Mouse (Mus musculus): ENCODE measurements at regions not wholly inside any gene's neighbourhood (a gene's known extent, or its start where the extent isn't known, plus 50 kb on each side); places are given as distances from the start of the nearest gene placed in this dataset.

DNA sequence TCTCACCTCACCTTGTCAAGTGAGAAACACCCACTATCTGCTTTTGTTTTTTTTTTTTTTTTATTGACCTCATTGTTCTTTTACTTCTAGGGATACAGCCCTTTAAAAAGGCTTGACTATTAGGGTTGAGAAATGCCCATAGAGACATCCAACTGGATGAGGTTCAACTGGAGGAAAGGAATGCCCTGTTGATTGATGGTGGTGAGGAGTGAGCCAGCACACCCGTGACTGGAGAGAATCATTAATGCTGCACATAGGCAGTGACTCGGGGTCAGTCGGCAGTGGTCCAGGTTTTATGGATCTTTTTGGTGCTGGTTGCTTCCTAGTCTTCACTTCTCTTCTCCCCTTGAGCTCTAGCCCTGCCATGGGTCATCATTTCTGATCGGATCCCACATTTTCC lies 82.9 kb upstream of the Cryz start:
- DNase-seq (ENCODE audit: low spot score) = no peak

DNA sequence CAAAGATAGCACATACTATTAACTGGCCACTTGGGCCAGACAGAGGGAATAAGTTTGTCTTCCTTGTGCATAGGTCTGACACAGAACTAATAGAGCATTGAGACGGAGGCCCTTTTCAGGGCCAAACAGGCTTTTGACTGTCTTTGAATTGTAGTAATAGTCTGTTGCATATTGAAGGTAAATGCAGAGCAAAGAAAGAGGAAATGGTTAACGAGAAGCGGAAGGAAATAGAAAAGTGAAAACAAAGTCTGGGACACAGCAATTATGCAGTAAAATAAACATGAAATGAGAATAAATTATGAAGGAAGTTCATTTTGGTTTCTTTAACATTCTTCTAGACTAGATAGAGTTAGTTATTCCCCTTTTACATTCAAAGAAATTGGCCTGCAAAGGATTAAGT lies 86.4 kb upstream of the Cryz start:
- no peak for DNase-seq (ENCODE audit: low spot score)

DNA sequence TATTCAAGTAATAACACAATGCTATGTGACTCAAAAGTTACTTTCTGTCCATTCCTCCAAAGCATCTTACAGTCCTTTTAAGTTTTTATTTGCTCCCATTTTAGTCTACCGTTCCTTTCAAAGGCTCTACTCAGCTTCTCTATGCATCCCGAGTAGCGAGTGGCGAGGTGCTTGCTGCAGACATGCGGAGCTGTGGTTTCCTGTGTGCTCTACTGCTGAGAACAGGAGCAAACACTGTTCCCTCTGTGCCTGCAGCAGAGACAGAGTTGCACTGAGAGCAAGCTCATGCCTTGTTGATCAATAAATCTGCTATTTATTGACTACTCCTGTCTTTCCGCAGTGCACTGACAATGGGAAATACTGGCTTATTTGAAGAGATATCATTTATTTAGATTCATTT lies 87.1 kb upstream of the Cryz start:
- no peak for DNase-seq (ENCODE audit: low spot score)

DNA sequence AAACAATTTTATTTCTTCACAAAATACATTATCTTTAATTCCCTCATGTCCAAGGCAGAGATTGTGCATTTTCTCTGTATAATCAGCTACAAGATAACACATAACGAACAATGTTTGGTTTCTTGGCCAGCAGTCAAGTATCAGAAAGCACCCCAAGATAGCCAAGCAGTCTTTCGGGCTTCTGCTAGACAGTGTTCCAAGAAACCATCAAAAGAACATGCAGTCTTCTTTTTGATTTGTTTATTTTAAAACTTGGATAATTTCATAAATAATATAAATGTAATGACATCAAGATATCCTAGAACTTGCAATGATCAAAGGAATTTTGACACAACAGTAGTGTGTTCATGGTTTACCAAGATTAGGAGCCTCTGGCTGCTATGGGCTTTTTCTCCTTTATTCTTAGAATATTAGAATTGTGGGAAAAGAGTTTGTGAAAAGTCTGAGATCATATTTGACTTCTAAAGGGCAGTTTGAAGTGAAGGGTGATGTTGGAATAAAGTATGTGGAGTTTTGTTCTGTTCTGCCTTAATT lies 103.1 kb upstream of the Cryz start:
- no peak for DNase-seq (ENCODE audit: low spot score)

DNA sequence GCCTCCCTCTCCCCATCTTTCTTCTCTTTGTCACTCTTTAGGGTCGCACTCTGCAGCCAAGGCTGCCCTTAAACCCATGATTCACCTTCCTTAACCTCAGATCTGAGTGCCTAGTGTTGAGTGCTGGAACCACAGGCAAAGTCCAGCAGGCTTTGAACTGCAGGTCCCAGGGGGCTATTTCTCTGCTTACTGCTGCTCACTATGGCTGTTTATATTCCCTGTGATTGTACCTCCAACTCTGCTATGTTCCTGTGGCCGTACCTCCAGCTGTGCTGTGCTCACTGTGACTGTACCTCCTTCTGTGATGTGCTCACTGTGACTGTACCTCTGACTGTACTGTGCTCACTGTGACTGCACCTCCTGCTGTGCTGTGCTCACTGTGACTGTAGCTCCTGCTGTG lies 124.1 kb upstream of the Cryz start:
- DNase-seq (ENCODE audit: low spot score) = no peak

DNA sequence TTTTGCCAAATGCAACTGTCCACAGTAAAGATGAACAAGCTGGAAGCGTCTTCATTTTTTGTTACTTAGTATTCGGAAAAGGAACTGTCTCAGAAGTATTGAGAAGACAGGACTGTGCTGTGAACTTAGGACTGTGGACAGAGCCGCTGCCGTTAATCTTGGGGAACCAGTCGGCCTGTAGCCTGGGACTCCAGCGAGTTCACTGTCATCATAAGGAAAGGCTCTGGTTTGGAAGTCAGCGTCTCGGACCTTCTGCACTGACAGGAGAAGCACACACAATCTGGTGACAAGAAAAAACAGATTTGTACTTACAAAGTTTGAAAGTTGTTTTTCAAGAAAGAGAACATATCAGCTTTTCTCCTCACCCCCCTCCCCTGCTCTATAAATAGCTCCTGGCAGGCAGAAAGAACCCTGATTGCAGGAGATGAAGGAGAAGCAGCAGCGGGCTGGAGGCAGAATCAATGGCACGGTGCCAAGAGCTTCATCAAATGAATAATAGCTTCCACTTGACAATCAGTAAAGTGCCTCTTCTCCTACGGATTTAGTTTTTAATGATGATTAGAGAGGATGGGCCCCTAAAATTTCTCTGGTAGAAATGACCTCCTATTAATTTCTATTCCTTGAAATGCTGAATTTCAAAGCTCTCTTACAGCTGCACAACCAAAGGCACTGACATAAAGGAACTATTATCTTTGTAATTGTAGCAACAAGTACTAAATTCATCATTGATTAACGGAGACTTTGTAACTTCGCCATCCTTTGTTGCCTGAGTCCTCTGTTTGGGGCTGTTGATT lies 128.7 kb upstream of the Cryz start:
- DNase-seq (ENCODE audit: low spot score) = peak; percentile 19

DNA sequence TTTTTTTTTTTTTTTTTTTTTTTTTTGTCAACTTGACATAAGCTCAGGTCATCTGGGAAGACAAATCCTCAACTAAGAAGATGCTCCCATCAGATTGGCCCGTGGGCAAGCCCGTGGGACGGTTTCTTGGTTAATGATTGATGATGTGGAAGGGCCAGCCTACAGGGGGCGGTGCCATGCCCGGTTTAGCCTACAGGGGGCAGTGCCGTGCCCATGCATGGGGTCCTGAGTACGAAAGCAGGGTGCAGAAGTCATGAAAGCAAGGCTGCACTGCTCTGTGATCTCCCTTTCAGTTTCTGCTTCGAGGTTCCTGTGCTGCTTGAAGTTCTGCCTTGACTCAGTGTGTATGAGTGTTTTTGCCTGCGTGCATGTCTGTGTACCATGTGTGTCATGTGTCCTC lies 127.7 kb upstream of the Lhx8 start:
- DNase-seq (ENCODE audit: low spot score) = no peak

DNA sequence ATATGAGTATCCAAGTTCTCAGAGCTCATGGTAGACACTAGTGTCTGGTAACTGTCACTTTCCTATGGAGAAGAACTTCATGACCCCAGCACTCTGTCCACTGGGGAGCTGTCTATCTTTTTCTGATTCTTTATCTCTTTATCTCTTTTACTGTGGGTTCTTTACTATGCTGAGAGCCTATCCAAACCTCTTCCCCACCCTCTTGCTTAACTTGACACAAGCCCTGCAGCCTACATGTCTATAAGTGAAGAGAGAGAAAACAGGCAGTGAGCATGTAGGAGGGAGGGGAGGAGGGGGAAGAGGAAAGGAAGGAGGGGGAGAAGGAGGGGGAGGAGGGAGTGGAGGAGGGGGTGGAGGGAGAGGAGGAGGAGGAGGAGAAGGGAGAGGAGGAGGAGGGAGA lies 122.6 kb upstream of the Lhx8 start:
- DNase-seq (ENCODE audit: low spot score) = no peak

DNA sequence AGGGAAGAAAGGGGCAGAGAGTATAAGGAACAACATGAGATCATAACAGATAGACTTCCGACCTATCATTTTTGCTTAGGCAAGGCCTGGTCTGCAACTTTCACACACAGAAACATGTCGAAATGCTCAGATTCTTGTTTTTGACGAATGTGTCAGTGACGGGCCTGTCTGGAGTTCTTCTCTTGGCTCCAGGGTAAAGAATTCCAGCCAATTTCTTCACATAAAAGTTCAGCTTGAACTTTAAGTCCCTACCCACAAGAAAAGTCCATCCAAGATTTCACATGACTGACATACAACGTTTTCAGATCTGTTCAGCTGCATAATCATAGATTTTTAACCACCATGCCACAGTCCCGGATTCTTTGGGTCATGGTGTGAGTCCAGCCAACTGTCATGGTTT lies 122.1 kb upstream of the Lhx8 start:
- DNase-seq (ENCODE audit: low spot score) = no peak

DNA sequence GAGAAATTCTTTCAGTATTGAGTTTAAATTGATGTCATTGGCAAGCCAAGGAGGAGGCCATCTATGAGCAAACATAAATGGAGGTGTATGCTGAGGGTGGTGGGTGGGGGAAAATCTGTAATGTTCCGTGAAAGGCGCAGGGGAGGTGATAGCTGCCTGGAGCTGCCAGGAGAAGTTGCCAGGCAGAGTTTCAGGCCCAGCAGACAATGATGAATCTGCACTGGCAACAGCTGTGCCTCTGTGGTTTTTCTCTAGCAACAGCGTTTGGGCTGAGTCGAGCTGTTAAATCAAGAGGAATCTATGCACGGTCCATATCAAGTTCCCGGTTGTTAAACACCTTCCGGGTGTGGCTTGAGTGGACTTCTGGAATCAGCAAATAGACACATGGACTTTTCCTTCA lies 120.7 kb upstream of the Lhx8 start:
- no peak for DNase-seq (ENCODE audit: low spot score)

DNA sequence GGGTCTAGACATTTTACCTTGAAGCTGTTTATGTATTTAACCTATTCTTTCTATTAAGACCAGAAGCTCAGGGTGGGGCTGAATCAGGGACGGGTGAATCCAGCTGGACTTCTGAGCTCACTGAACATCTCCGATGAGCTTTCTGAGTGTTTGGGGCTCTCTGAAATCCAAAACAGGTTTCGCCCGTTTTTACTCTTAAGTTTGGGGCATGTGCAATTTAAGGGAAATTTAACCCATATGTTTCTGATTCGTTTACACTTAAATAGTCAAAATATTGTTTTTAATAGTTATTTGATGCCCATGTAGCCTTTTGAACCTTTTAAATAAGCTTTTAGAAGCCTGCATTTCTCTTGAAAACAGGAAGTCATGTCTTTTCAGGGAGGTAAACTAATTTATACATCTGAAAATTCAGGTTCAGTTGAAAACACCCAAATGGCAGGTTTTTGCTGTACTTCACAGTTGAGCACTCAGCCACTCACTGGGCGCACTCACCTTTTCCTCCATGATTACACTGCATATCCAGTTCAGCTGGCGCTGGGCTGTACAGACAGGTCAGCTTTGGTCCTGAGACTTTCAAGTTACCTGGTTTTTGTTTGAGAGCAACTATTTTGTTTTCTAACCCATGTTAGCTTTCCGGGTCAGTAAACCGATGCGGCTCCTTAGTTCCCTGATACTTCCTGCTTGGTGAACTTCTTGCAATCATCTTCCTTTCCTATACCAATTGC lies 113.1 kb upstream of the Lhx8 start:
- no peak for DNase-seq (ENCODE audit: low spot score)

DNA sequence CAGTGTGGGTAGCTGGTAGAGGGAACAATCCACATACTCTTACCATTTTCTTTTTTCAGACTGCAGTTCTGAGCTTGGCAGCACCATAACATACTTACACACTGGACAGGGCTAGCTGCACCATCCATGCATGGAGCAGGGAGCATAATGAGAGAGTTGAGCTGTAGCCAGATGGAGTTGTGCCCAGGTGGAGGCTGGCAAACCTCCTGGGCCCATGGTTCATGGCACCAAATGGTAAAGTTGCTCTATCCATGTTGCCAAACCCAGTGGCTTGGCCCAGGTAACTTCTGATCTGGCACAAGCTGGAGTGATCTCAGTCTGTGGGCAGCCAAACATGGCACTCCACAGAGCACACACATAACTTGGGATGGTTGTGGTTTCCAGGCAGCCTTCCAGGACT lies 111.0 kb upstream of the Lhx8 start:
- no peak for DNase-seq (ENCODE audit: low spot score)

DNA sequence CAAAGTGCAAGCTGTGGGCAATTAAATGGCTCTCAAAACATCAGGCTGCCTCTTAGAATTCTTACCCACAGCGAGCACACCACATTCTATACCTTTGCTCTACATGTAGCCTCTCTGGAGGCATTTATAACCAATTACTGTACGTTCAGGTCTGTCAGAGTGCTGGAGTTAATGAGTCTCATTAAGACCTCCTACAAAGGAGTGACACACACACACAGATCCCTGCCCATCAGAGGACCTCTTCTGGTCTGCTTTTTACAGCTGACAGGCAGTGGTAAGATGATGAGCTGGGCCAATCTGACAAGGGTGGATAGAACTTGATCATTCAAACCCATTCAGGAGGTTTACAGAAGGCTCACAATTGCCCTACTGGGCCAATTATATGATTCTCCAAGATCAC lies 110.4 kb upstream of the Lhx8 start:
- no peak for DNase-seq (ENCODE audit: low spot score)

DNA sequence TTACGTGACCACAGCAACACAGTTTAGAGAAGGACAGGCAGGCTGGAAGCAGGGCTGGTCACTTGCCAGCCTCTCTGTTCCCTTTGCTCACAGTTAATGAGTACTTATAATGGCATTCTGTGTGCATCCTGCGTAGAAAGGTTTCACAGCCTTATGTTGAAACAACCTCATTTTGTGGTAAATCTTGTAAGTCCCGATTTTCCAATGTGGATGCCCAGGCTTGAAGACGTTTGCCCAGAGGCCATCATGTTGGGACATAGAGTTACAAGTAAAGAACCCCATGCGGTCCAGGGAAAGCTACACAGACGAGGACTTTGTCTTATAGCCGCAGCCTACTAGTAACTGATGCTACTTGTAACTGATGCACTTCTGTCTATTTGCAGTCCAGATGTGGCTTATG lies 100.4 kb upstream of the Lhx8 start:
- DNase-seq (ENCODE audit: low spot score) = no peak

DNA sequence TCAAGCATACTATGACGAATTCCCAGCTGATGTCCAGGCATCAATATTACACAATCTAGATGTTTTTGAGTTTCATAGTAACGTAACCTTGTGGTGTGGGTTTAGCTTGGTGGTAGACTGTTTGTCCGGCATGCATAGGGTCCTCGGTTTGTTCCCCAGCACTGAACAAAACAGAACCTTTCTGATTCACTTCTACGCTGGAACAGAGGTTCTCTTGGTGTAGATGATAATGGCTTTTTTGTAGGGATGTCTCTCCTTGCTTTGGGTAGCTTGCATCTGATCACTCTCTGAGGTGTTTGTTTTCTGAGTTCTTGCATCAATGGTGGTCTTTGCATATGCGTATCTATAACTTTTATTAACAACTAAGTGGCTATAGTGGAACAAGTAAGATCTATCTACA lies 99.2 kb upstream of the Lhx8 start:
- DNase-seq (ENCODE audit: low spot score) = no peak

DNA sequence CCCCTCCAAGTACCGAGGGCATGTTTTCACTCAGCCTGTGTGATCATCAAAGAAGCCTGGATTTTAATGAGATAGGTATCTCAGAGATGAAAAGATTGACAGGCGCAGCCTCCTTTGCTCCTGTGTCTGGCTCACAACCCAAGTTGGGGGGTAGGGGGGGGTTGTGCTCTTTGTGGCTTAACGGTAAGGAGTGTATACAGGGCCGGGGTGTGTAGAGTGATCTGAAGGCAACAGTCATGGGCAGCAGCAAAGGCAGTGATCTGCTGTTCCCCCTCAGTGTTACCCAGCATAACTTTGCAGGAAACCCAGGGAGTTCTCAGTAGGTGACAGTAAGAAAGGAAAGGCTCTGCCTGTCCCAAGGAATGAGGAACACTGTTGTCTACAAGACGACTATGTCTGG lies 94.1 kb upstream of the Lhx8 start:
- DNase-seq (ENCODE audit: low spot score) = no peak

DNA sequence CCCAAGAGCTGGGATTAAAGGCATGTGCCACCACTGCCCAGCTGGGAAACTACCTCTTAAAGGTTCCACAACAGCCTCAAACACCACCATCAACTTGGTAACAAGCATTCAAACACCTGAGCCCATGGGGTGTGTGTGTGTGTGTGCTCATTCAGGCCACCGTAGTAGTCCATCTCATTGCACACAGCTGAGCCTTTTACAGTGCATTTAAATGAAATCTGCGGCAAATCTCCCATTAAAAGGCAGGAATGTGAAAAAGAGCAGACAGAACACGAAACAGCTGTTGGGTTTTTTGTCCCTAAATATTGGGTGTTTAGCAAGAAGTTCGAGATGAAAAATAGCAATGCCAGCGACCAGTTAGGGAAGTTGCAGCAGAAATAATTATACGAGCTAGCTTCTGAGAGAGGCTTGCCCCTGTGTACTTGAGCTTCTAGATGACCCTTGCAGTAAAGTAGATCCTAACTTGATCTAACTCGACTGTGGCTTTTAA lies 91.0 kb upstream of the Lhx8 start:
- no peak for DNase-seq (ENCODE audit: low spot score)

DNA sequence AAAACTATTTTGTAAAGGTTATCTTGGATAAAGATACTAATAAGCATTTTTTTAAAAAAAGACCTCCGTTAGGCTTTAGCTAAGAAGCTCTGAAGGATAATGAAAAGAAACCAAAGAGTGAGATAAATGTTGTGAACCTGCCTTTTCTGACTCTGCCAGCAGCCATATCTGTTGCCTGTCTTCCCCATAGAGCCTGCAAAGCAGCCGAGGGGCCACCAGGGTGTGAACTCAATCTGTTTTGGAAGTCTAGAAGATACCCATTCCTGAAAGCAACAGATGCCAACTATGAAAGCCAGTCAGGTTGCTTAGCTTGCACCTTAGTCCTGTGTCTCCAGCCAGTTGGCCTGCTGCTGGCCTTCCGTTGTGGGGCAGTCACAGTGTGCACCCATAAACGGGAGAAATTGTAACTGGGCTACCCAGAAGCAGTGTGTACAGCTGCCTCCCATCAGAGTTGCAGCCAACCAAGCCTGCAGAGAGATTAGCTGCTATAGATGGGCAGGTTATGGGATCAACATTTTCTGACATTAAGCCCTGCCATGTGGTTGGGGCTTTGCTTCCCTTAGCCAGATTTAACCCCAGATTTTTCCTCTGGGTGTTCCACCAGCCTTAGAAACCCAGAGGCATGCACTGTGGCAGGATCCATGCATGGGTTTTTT lies 87.8 kb upstream of the Lhx8 start:
- no peak for DNase-seq (ENCODE audit: low spot score)

DNA sequence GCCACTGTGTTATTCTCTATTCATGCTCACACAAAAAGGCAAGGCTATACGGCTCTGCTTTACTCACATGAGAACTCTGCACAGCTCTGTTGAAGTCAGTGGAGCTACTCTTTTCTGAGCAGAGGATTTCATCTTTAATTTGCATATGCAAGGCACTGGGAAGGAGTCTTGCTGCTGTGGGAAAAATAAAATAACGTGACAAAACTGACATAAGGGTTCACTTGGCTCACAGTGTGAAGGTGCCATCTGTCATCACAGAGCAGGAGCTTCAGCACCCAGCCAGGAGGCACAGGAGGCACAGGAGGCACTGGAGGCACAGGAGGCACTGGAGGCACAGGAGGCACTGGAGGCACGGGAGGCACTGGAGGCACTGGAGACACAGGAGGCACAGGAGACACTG lies 83.9 kb upstream of the Lhx8 start:
- DNase-seq (ENCODE audit: low spot score) = no peak

DNA sequence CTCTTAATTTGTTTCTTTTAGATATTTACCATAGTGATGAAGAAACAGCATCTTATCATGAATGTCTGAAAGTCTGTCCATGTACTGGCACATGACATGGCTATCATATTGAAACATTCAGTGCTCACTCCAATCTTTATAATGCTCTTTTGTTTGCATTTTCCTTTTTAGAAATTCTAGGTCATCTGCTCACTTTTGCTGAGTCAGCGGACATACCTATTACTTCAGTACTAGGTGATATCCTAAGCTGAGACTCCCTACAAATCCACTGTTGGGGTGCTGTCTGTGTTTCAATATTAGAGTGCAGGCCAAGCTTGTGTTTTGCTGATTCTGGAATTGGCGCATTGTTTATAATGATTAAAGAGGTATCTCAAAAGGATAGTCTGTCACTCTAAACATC lies 79.8 kb upstream of the Lhx8 start:
- no peak for DNase-seq (ENCODE audit: low spot score)

DNA sequence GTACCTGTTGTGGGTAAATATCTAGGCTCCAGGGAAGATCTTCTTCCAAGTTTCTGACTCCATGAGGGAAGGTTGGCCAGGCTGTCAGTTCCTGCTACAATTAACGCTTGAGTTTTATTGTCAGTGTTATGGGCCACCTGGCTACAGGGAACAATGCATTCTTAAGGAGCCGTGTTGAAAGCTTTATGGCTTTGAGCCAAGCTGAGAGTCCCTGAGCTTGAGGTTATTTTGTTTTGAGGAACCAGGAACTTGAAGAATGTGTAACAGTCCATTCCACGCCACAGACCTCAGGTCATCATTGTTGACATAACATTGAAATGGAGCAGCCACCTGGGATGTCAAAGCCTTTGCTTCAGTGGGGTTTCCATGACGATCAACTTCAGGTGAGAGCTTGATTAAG lies 71.6 kb upstream of the Lhx8 start:
- DNase-seq (ENCODE audit: low spot score) = no peak

DNA sequence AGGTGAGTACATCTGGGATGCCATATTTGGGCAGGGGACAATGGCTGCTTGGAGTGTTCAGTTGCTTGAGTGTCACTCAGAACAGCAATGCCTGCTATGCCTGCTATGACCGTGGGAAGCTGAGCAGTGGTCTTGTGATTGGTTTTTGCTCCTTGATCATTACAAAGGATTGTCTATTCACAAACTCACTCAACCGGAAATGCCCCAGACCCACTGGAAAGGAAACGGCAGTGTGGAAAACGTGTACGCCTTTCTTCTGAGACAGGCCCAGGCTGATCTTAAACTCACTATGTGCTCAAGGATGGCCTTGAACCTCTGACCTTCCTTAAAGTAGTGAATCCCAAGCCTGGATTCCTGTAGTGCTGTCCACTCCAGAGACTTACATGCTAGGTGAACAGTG lies 63.2 kb upstream of the Lhx8 start:
- DNase-seq (ENCODE audit: low spot score) = no peak

DNA sequence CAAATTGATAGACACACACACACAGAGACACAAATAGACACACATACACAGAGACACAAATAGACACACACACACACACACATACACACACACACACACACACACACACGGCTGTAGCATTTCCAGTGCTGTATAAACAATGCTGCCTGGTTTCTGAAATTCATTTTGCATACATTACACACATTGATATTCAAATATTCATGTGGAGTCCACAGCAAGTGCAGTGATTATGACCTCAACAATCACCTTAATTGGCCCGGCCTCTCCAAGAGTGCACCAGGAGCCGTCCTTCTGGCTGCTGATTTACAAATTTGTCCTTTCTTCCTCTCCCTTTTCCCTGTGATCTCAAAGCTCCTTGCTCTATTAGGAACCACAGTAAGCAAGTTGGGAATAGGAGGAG lies 61.2 kb upstream of the Lhx8 start:
- DNase-seq (ENCODE audit: low spot score) = no peak

Data from left cerebral cortex, adult 11 months (tissue).